Mouse (Mus musculus): ENCODE measurements around the gene Psip1. TPM values are rescaled to one million over a fixed set of nuclear protein-coding genes. Genes with fewer than 3 reads are reported as not detected.

The Psip1 gene
- polyA plus RNA-seq, 1 experiment from 2014 or later = 120 TPM

DNA sequence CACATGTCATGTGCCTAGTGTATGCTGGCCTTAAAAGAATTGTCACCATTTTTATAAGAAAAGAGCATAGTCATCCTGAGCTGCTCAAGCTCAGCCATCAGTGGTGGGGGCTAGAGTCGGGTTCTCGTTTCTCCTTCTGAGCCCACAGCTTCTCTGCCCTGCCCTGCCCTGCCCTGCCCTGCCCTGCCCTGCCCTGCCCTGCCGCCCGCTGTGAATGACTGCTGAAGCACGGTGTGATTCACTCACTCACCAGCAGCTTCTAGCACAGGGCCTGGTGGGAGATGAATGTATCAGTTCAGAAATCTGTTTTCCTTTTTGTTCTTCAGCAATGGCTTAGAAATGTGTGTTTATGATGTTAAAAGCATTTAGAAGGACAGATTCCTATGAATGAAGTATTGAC lies 47.2 kb downstream of the Psip1 start:
- 65% methylated on average over 5 of the region's 5 CpGs for WGBS

DNA sequence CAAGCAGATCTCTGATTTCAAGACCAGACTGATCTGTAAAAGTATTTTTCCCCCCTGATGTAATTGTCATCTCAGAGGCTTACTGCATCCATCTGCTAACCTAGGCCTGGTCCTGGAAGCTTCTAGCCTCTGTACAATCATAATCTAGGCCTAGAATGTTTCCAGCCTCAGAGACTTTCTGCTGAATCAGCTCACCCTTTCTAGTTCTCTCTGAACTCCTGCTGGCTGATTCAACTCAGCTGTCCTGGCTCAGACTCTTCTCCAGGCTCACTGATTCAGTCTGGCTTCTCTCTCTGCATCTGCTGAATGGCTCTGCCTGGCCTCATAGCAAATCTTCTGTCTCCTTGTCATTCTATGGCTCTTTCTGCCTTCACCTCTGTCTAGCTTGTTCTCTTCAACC lies 48.1 kb downstream of the Psip1 start:
- no peak overlapping the region for H3K4me3 ChIP-seq (ENCODE audit: low read depth, low read length)
- DNase-seq (ENCODE audit: low spot score) (peak; percentile 16), ATAC-seq (replicated peaks; ENCODE audit: low FRiP score) (no peak)
- peaks cover 30% of the 10 kb centered on the region for H3K36me3 ChIP-seq (ENCODE audit: control insufficient read depth, insufficient read depth, low read length)
- no peak overlapping the region for H3K4me2 ChIP-seq
- H3K9me3 ChIP-seq (ENCODE audit: control insufficient read depth, low read length) = no peaks in the 10 kb centered on the region
- H3K9ac ChIP-seq (ENCODE audit: low read depth, low read length) = no peak overlapping the region
- H3K4me1 ChIP-seq (replicated peaks; ENCODE audit: control insufficient read depth, insufficient read depth, low read length) = no peaks in the 10 kb centered on the region
- H3K27me3 ChIP-seq (replicated peaks; ENCODE audit: control insufficient read depth, insufficient read depth, low read length) = no peaks in the 10 kb centered on the region
- H3K27ac ChIP-seq (ENCODE audit: low read depth, low read length) = no peak overlapping the region

More for the DNA sequence above, 47.2 kb downstream of the Psip1 start:
- no peaks in the 10 kb centered on the region for H3K4me1 ChIP-seq (replicated peaks; ENCODE audit: control insufficient read depth, insufficient read depth, low read length)
- H3K9me3 ChIP-seq (ENCODE audit: control insufficient read depth, low read length) = no peaks in the 10 kb centered on the region
- H3K27me3 ChIP-seq (replicated peaks; ENCODE audit: control insufficient read depth, insufficient read depth, low read length) = no peaks in the 10 kb centered on the region
- H3K4me3 ChIP-seq (ENCODE audit: low read depth, low read length) = no peak overlapping the region
- no peak for ATAC-seq (replicated peaks; ENCODE audit: low FRiP score)
- DNase-seq (ENCODE audit: low spot score) = peak; percentile 5
- H3K4me2 ChIP-seq = no peak overlapping the region
- H3K9ac ChIP-seq (ENCODE audit: low read depth, low read length) = no peak overlapping the region
- no peak overlapping the region for H3K27ac ChIP-seq (ENCODE audit: low read depth, low read length)
- peaks cover 24% of the 10 kb centered on the region for H3K36me3 ChIP-seq (ENCODE audit: control insufficient read depth, insufficient read depth, low read length)

- ATAC-seq (replicated peaks; ENCODE audit: low FRiP score) (no peak), DNase-seq (ENCODE audit: low spot score) (peak; percentile 24)
- H3K4me1 ChIP-seq (replicated peaks; ENCODE audit: control insufficient read depth, insufficient read depth, low read length) = no peaks in the 10 kb centered on the region
- 93% methylated on average over 8 of the region's 8 CpGs for WGBS
- H3K9me3 ChIP-seq (ENCODE audit: control insufficient read depth, low read length) = no peaks in the 10 kb centered on the region
- H3K4me2 ChIP-seq = no peak overlapping the region
- no peaks in the 10 kb centered on the region for H3K27me3 ChIP-seq (replicated peaks; ENCODE audit: control insufficient read depth, insufficient read depth, low read length)
- peaks cover 39% of the 10 kb centered on the region for H3K36me3 ChIP-seq (ENCODE audit: control insufficient read depth, insufficient read depth, low read length)
- no peak overlapping the region for H3K9ac ChIP-seq (ENCODE audit: low read depth, low read length)
- H3K4me3 ChIP-seq (ENCODE audit: low read depth, low read length) = no peak overlapping the region
- H3K27ac ChIP-seq (ENCODE audit: low read depth, low read length) = no peak overlapping the region
Observed at GRCm38 (mm10) chr4:83436375-83436774, 49.9 kb downstream of the Psip1 start.

- Histone ChIP-seq H3K27me3 (replicated peaks; ENCODE audit: control insufficient read depth, insufficient read depth, low read length) (no peaks in the 10 kb centered on the region), H3K9me3 (ENCODE audit: control insufficient read depth, low read length) (no peaks in the 10 kb centered on the region), H3K4me3 (ENCODE audit: low read depth, low read length) (no peak overlapping the region), H3K4me1 (replicated peaks; ENCODE audit: control insufficient read depth, insufficient read depth, low read length) (no peaks in the 10 kb centered on the region), H3K27ac (ENCODE audit: low read depth, low read length) (no peak overlapping the region), H3K36me3 (ENCODE audit: control insufficient read depth, insufficient read depth, low read length) (peaks cover 43% of the 10 kb centered on the region), H3K4me2 (no peak overlapping the region), H3K9ac (ENCODE audit: low read depth, low read length) (no peak overlapping the region)
- WGBS = 78% methylated on average over 6 of the region's 6 CpGs
- no peak for ATAC-seq (replicated peaks; ENCODE audit: low FRiP score)
- DNase-seq (ENCODE audit: low spot score) = peak; percentile 23
Observed at GRCm38 (mm10) chr4:83432901-83433300, 53.4 kb downstream of the Psip1 start.

- Histone ChIP-seq H3K9me3 (ENCODE audit: control insufficient read depth, low read length) (no peaks in the 10 kb centered on the region), H3K27ac (ENCODE audit: low read depth, low read length) (no peak overlapping the region), H3K4me3 (ENCODE audit: low read depth, low read length) (no peak overlapping the region), H3K27me3 (replicated peaks; ENCODE audit: control insufficient read depth, insufficient read depth, low read length) (no peaks in the 10 kb centered on the region), H3K36me3 (ENCODE audit: control insufficient read depth, insufficient read depth, low read length) (peaks cover 49% of the 10 kb centered on the region), H3K4me2 (no peak overlapping the region), H3K4me1 (replicated peaks; ENCODE audit: control insufficient read depth, insufficient read depth, low read length) (no peaks in the 10 kb centered on the region), H3K9ac (ENCODE audit: low read depth, low read length) (no peak overlapping the region)
- DNase-seq (ENCODE audit: low spot score) = peak; percentile 14
- 91% methylated on average over 7 of the region's 7 CpGs for WGBS
- no peak for ATAC-seq (replicated peaks; ENCODE audit: low FRiP score)
Observed at GRCm38 (mm10) chr4:83431950-83432349, 54.3 kb downstream of the Psip1 start.

DNA sequence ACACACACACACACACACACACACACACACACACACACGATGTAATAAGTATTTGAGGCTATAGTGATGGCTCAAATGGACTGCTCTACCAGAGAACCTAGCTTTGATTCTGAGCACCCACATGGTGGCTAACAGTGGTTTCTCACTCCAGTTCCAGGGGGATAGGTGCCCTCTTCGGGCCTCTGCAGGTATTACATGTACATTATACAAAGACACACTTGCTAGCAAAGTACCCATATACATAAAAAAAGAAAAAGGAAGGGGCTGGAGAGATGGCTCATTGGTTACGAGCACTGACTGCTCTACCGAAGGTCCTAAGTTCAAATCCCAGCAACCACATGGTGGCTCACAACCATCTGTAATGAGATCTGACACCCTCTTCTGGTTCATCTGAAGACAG lies 57.4 kb downstream of the Psip1 start:
- H3K27me3 ChIP-seq (replicated peaks; ENCODE audit: control insufficient read depth, insufficient read depth, low read length) = no peaks in the 10 kb centered on the region
- ATAC-seq (replicated peaks; ENCODE audit: low FRiP score) = no peak

GRCm38 (mm10) chr4:83427696-83428095 lies 58.6 kb downstream of the Psip1 start:
- Histone ChIP-seq H3K4me2 (no peak overlapping the region), H3K36me3 (ENCODE audit: control insufficient read depth, insufficient read depth, low read length) (peaks cover 44% of the 10 kb centered on the region), H3K9me3 (ENCODE audit: control insufficient read depth, low read length) (no peaks in the 10 kb centered on the region), H3K27ac (ENCODE audit: low read depth, low read length) (no peak overlapping the region), H3K4me1 (replicated peaks; ENCODE audit: control insufficient read depth, insufficient read depth, low read length) (no peaks in the 10 kb centered on the region), H3K9ac (ENCODE audit: low read depth, low read length) (no peak overlapping the region), H3K4me3 (ENCODE audit: low read depth, low read length) (no peak overlapping the region), H3K27me3 (replicated peaks; ENCODE audit: control insufficient read depth, insufficient read depth, low read length) (no peaks in the 10 kb centered on the region)
- no peak for DNase-seq (ENCODE audit: low spot score)
- ATAC-seq (replicated peaks; ENCODE audit: low FRiP score) = no peak
- WGBS = 91% methylated on average over 8 of the region's 8 CpGs

More for the DNA sequence above, 57.4 kb downstream of the Psip1 start:
- DNase-seq (ENCODE audit: low spot score) = no peak
- no peaks in the 10 kb centered on the region for H3K4me1 ChIP-seq (replicated peaks; ENCODE audit: control insufficient read depth, insufficient read depth, low read length)
- H3K4me2 ChIP-seq = no peak overlapping the region
- H3K9ac ChIP-seq (ENCODE audit: low read depth, low read length) = no peak overlapping the region
- 80% methylated on average over 4 of the region's 4 CpGs for WGBS
- no peaks in the 10 kb centered on the region for H3K9me3 ChIP-seq (ENCODE audit: control insufficient read depth, low read length)
- H3K4me3 ChIP-seq (ENCODE audit: low read depth, low read length) = no peak overlapping the region
- H3K36me3 ChIP-seq (ENCODE audit: control insufficient read depth, insufficient read depth, low read length) = peaks cover 45% of the 10 kb centered on the region
- H3K27ac ChIP-seq (ENCODE audit: low read depth, low read length) = no peak overlapping the region

- no peaks in the 10 kb centered on the region for H3K4me1 ChIP-seq (replicated peaks; ENCODE audit: control insufficient read depth, insufficient read depth, low read length)
- H3K9me3 ChIP-seq (ENCODE audit: control insufficient read depth, low read length) = no peaks in the 10 kb centered on the region
- no peak overlapping the region for H3K4me3 ChIP-seq (ENCODE audit: low read depth, low read length)
- H3K27me3 ChIP-seq (replicated peaks; ENCODE audit: control insufficient read depth, insufficient read depth, low read length) = no peaks in the 10 kb centered on the region
- no peak for DNase-seq (ENCODE audit: low spot score)
- no peak overlapping the region for H3K9ac ChIP-seq (ENCODE audit: low read depth, low read length)
- peaks cover 40% of the 10 kb centered on the region for H3K36me3 ChIP-seq (ENCODE audit: control insufficient read depth, insufficient read depth, low read length)
- ATAC-seq (replicated peaks; ENCODE audit: low FRiP score) = no peak
- H3K4me2 ChIP-seq = no peak overlapping the region
- no peak overlapping the region for H3K27ac ChIP-seq (ENCODE audit: low read depth, low read length)
- 94% methylated on average over 7 of the region's 7 CpGs for WGBS
Observed at GRCm38 (mm10) chr4:83427141-83427540, 59.1 kb downstream of the Psip1 start.

DNA sequence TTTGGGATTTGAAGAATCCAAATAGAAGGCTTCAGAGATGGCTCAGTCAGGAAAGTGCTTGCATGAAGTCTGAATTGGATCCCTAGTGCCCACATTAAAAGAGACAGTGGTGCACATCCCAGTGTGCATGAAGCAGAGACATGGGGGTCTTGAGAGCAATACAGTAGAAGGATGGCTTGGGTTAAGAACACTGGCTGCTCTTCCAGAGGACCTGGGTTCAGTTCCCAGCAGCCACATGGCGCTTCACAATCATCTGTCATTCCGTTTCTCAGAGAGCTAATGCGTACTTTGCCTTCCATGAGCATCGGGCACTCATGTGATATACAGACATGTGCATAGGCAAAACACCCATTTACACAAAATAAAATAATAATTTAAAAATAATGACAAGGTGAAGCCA lies 61.1 kb downstream of the Psip1 start:
- WGBS = 93% methylated on average over 4 of the region's 4 CpGs
- no peaks in the 10 kb centered on the region for H3K9me3 ChIP-seq (ENCODE audit: control insufficient read depth, low read length)
- no peak overlapping the region for H3K27ac ChIP-seq (ENCODE audit: low read depth, low read length)
- ATAC-seq (replicated peaks; ENCODE audit: low FRiP score) = no peak
- no peak overlapping the region for H3K4me3 ChIP-seq (ENCODE audit: low read depth, low read length)
- H3K4me2 ChIP-seq = no peak overlapping the region
- DNase-seq (ENCODE audit: low spot score) = no peak
- H3K4me1 ChIP-seq (replicated peaks; ENCODE audit: control insufficient read depth, insufficient read depth, low read length) = no peaks in the 10 kb centered on the region
- no peaks in the 10 kb centered on the region for H3K27me3 ChIP-seq (replicated peaks; ENCODE audit: control insufficient read depth, insufficient read depth, low read length)
- H3K36me3 ChIP-seq (ENCODE audit: control insufficient read depth, insufficient read depth, low read length) = peaks cover 37% of the 10 kb centered on the region
- no peak overlapping the region for H3K9ac ChIP-seq (ENCODE audit: low read depth, low read length)
